Mouse (Mus musculus): ENCODE results near the gene Slc5a5. TPM values are rescaled to one million over a fixed set of nuclear protein-coding genes. Genes with fewer than 3 reads are reported as not detected.
A peak's percentile ranks its signal among the peaks of the same experiment; 100 is the strongest.

Gene Slc5a5
- polyA plus RNA-seq, 1 experiment = 3.0 TPM

- Histone ChIP-seq H3K27me3 (ENCODE audit: control insufficient read depth, insufficient read depth, insufficient read length) (no peaks in the 10 kb centered on the region), H3ac (ENCODE audit: control insufficient read depth, insufficient read length) (peak overlapping the region; percentile 85), H3K4me2 (ENCODE audit: low read depth) (peak overlapping the region; percentile 85), H3K4me3 (peak overlapping the region; percentile 46), H3K79me2 (ENCODE audit: control insufficient read depth, insufficient read depth) (peaks cover 32% of the 10 kb centered on the region), H3K36me3 (ENCODE audit: control insufficient read depth, insufficient read depth) (no peaks in the 10 kb centered on the region)
- no peak for TF ChIP-seq CEBPB (IDR thresholded peaks at IDR 0.05; ENCODE audit: insufficient read depth, poor library complexity, severe bottlenecking)
These were observed 12.9 kb upstream of the Slc5a5 start for GRCm38 (mm10) chr8:70905463-70905830.

- Histone ChIP-seq H3K27me3 (ENCODE audit: control insufficient read depth, insufficient read depth, insufficient read length) (no peaks in the 10 kb centered on the region), H3K79me2 (ENCODE audit: control insufficient read depth, insufficient read depth) (peaks cover 30% of the 10 kb centered on the region), H3ac (ENCODE audit: control insufficient read depth, insufficient read length) (no peak overlapping the region), H3K36me3 (ENCODE audit: control insufficient read depth, insufficient read depth) (no peaks in the 10 kb centered on the region), H3K4me3 (peak overlapping the region; percentile 46), H3K4me2 (ENCODE audit: low read depth) (no peak overlapping the region)
- TF ChIP-seq CEBPB (IDR thresholded peaks at IDR 0.05; ENCODE audit: insufficient read depth, poor library complexity, severe bottlenecking) = no peak
- TF ChIP-seq TCF12 (IDR thresholded peaks at IDR 0.05; ENCODE audit: insufficient read depth, poor library complexity, severe bottlenecking) = no peak
- TF ChIP-seq MYOG (IDR thresholded peaks at IDR 0.05; ENCODE audit: control insufficient read depth in 1 of 3, insufficient read depth in 1 of 3, insufficient read length in 2 of 3, low read depth in 2 of 3) = no peak
- no peak for TF ChIP-seq USF1 (IDR thresholded peaks at IDR 0.05; ENCODE audit: low read depth)
- TF ChIP-seq REST (IDR thresholded peaks at IDR 0.05; ENCODE audit: insufficient read depth, insufficient read length) = no peak
- TF ChIP-seq TCF3 (IDR thresholded peaks at IDR 0.05; ENCODE audit: insufficient read length, low read depth) = no peak
- no peak for TF ChIP-seq POLR2A (IDR thresholded peaks at IDR 0.05; ENCODE audit: insufficient read length, low read depth)
- TF ChIP-seq E2F4 (IDR thresholded peaks at IDR 0.05; ENCODE audit: insufficient read depth) = no peak
- TF ChIP-seq SRF (IDR thresholded peaks at IDR 0.05; ENCODE audit: control insufficient read depth, insufficient read length, low read depth) = no peak
- TF ChIP-seq MYOD1 (IDR thresholded peaks at IDR 0.05; ENCODE audit: control insufficient read depth in 1 of 3, insufficient read length in 2 of 3, low read depth in 2 of 3) = no peak
- TF ChIP-seq MAX (IDR thresholded peaks at IDR 0.05; ENCODE audit: low read depth) = no peak
- TF ChIP-seq POLR2AphosphoS2 (IDR thresholded peaks at IDR 0.05; ENCODE audit: insufficient read length, low read depth) = no peak
These were observed 12.0 kb upstream of the Slc5a5 start for GRCm38 (mm10) chr8:70904532-70904931.

GRCm38 (mm10) chr8:70903582-70903981 is 11.0 kb upstream of the Slc5a5 start:
- Histone ChIP-seq H3K4me3 (no peak overlapping the region), H3ac (ENCODE audit: control insufficient read depth, insufficient read length) (no peak overlapping the region)

GRCm38 (mm10) chr8:70903112-70903511 is 10.6 kb upstream of the Slc5a5 start:
- Histone ChIP-seq H3K36me3 (ENCODE audit: control insufficient read depth, insufficient read depth) (no peaks in the 10 kb centered on the region), H3K4me2 (ENCODE audit: low read depth) (no peak overlapping the region), H3K4me3 (no peak overlapping the region)

More at GRCm38 (mm10) chr8:70903582-70903981, 11.0 kb upstream of the Slc5a5 start:
- Histone ChIP-seq H3K4me2 (ENCODE audit: low read depth) (peak overlapping the region; percentile 4), H3K27me3 (ENCODE audit: control insufficient read depth, insufficient read depth, insufficient read length) (no peaks in the 10 kb centered on the region), H3K79me2 (ENCODE audit: control insufficient read depth, insufficient read depth) (peaks cover 20% of the 10 kb centered on the region), H3K36me3 (ENCODE audit: control insufficient read depth, insufficient read depth) (no peaks in the 10 kb centered on the region)
- TF ChIP-seq CEBPB (IDR thresholded peaks at IDR 0.05; ENCODE audit: insufficient read depth, poor library complexity, severe bottlenecking) (no peak), USF1 (IDR thresholded peaks at IDR 0.05; ENCODE audit: low read depth) (no peak), TCF12 (IDR thresholded peaks at IDR 0.05; ENCODE audit: insufficient read depth, poor library complexity, severe bottlenecking) (no peak), SRF (IDR thresholded peaks at IDR 0.05; ENCODE audit: control insufficient read depth, insufficient read length, low read depth) (no peak), TCF3 (IDR thresholded peaks at IDR 0.05; ENCODE audit: insufficient read length, low read depth) (no peak), MYOD1 (IDR thresholded peaks at IDR 0.05; ENCODE audit: control insufficient read depth in 1 of 3, insufficient read length in 2 of 3, low read depth in 2 of 3) (no peak), REST (IDR thresholded peaks at IDR 0.05; ENCODE audit: insufficient read depth, insufficient read length) (no peak), MYOG (IDR thresholded peaks at IDR 0.05; ENCODE audit: control insufficient read depth in 1 of 3, insufficient read depth in 1 of 3, insufficient read length in 2 of 3, low read depth in 2 of 3) (no peak), POLR2A (IDR thresholded peaks at IDR 0.05; ENCODE audit: insufficient read length, low read depth) (no peak), MAX (IDR thresholded peaks at IDR 0.05; ENCODE audit: low read depth) (no peak), POLR2AphosphoS2 (IDR thresholded peaks at IDR 0.05; ENCODE audit: insufficient read length, low read depth) (no peak), E2F4 (IDR thresholded peaks at IDR 0.05; ENCODE audit: insufficient read depth) (no peak)

GRCm38 (mm10) chr8:70902211-70902610 is 9.7 kb upstream of the Slc5a5 start:
- no peak overlapping the region for H3K4me2 ChIP-seq (ENCODE audit: low read depth)
- no peak overlapping the region for H3K4me3 ChIP-seq
- H3K79me2 ChIP-seq (ENCODE audit: control insufficient read depth, insufficient read depth) = peaks cover 8% of the 10 kb centered on the region
- H3ac ChIP-seq (ENCODE audit: control insufficient read depth, insufficient read length) = no peak overlapping the region
- H3K36me3 ChIP-seq (ENCODE audit: control insufficient read depth, insufficient read depth) = no peaks in the 10 kb centered on the region
- TF ChIP-seq USF1 (IDR thresholded peaks at IDR 0.05; ENCODE audit: low read depth) = no peak
- no peak for TF ChIP-seq E2F4 (IDR thresholded peaks at IDR 0.05; ENCODE audit: insufficient read depth)
- TF ChIP-seq TCF3 (IDR thresholded peaks at IDR 0.05; ENCODE audit: insufficient read length, low read depth) = no peak
- no peak for TF ChIP-seq REST (IDR thresholded peaks at IDR 0.05; ENCODE audit: insufficient read depth, insufficient read length)
- no peak for TF ChIP-seq CEBPB (IDR thresholded peaks at IDR 0.05; ENCODE audit: insufficient read depth, poor library complexity, severe bottlenecking)
- no peaks in the 10 kb centered on the region for H3K27me3 ChIP-seq (ENCODE audit: control insufficient read depth, insufficient read depth, insufficient read length)

More at GRCm38 (mm10) chr8:70903112-70903511, 10.6 kb upstream of the Slc5a5 start:
- Histone ChIP-seq H3K79me2 (ENCODE audit: control insufficient read depth, insufficient read depth) (peaks cover 17% of the 10 kb centered on the region), H3ac (ENCODE audit: control insufficient read depth, insufficient read length) (no peak overlapping the region), H3K27me3 (ENCODE audit: control insufficient read depth, insufficient read depth, insufficient read length) (no peaks in the 10 kb centered on the region)
- TF ChIP-seq TCF12 (IDR thresholded peaks at IDR 0.05; ENCODE audit: insufficient read depth, poor library complexity, severe bottlenecking) (no peak), CEBPB (IDR thresholded peaks at IDR 0.05; ENCODE audit: insufficient read depth, poor library complexity, severe bottlenecking) (no peak), TCF3 (IDR thresholded peaks at IDR 0.05; ENCODE audit: insufficient read length, low read depth) (no peak), MYOG (IDR thresholded peaks at IDR 0.05; ENCODE audit: control insufficient read depth in 1 of 3, insufficient read depth in 1 of 3, insufficient read length in 2 of 3, low read depth in 2 of 3) (no peak), E2F4 (IDR thresholded peaks at IDR 0.05; ENCODE audit: insufficient read depth) (no peak), MYOD1 (IDR thresholded peaks at IDR 0.05; ENCODE audit: control insufficient read depth in 1 of 3, insufficient read length in 2 of 3, low read depth in 2 of 3) (no peak), MAX (IDR thresholded peaks at IDR 0.05; ENCODE audit: low read depth) (no peak), SRF (IDR thresholded peaks at IDR 0.05; ENCODE audit: control insufficient read depth, insufficient read length, low read depth) (no peak), REST (IDR thresholded peaks at IDR 0.05; ENCODE audit: insufficient read depth, insufficient read length) (no peak), USF1 (IDR thresholded peaks at IDR 0.05; ENCODE audit: low read depth) (no peak), POLR2A (IDR thresholded peaks at IDR 0.05; ENCODE audit: insufficient read length, low read depth) (no peak), POLR2AphosphoS2 (IDR thresholded peaks at IDR 0.05; ENCODE audit: insufficient read length, low read depth) (no peak)
